Mouse (Mus musculus): ENCODE measurements around the gene Gfpt2.

- TF ChIP-seq POLR2A (IDR thresholded peaks at IDR 0.05; ENCODE audit: borderline replicate concordance, low read depth, low read length) (no peak), CTCF (IDR thresholded peaks at IDR 0.05; ENCODE audit: low read depth, low read length) (no peak)
These were observed 38.0 kb downstream of the Gfpt2 start for GRCm38 (mm10) chr11:49831980-49832379.

Measured in bone marrow macrophage, adult 2 months (primary cell).